Mouse (Mus musculus) kidney, adult 18-20 months (tissue): ENCODE data around the gene Gm5134.
"Not testable (repeated sequence)": the region's sequence is repeated elsewhere in the genome, so short reads cannot be mapped to it uniquely, and the experiment has no call there.

Source experiments
- DNase-seq: peaks from one replicate; pipeline ENCODE4 v3.0.0; 2021

Gm5134 gene

GRCm38 (mm10) chr10:75940520-75940919, 13.8 kb upstream of the Gm5134 start, which contains the start of gene Gm867:
Gene Gm867 (minus strand): TSS chr10:75940672.
- no peak for DNase-seq

GRCm38 (mm10) chr10:75941042-75941824, 13.1 kb upstream of the Gm5134 start:
- no peak for DNase-seq

GRCm38 (mm10) chr10:75942736-75943477, 11.4 kb upstream of the Gm5134 start, which contains the start of gene Vpreb3:
Gene Vpreb3 (plus strand): TSS chr10:75943057.
- DNase-seq = no peak

- DNase-seq = no peak
Observed at GRCm38 (mm10) chr10:75944066-75944772, 10.1 kb upstream of the Gm5134 start.

GRCm38 (mm10) chr10:75945213-75945612, 9.1 kb upstream of the Gm5134 start:
- DNase-seq = no peak

GRCm38 (mm10) chr10:75945896-75946295, 8.4 kb upstream of the Gm5134 start:
- no peak for DNase-seq

GRCm38 (mm10) chr10:75948079-75948478, 6.2 kb upstream of the Gm5134 start:
- DNase-seq = no peak

GRCm38 (mm10) chr10:75949053-75950045, 5.0 kb upstream of the Gm5134 start:
- no peak for DNase-seq

GRCm38 (mm10) chr10:75950791-75951210, 3.5 kb upstream of the Gm5134 start:
- peak; percentile 34 for DNase-seq

- peak; percentile 66 for DNase-seq
Observed at GRCm38 (mm10) chr10:75951424-75952050, 2.8 kb upstream of the Gm5134 start.

- no peak for DNase-seq
Observed at GRCm38 (mm10) chr10:75973846-75974245, 19.5 kb downstream of the Gm5134 start.

- peak; percentile 12 for DNase-seq
Observed at GRCm38 (mm10) chr10:75975216-75975615, 20.9 kb downstream of the Gm5134 start.

GRCm38 (mm10) chr10:75978119-75978834, 24.0 kb downstream of the Gm5134 start:
- no peak for DNase-seq

- DNase-seq = no peak
Observed at GRCm38 (mm10) chr10:75978835-75979157, 24.5 kb downstream of the Gm5134 start.

- no peak for DNase-seq
Observed at GRCm38 (mm10) chr10:75979432-75979831, 25.1 kb downstream of the Gm5134 start.

- no peak for DNase-seq
Observed at GRCm38 (mm10) chr10:75990430-75991042, 36.2 kb downstream of the Gm5134 start.

- DNase-seq = no peak
Observed at GRCm38 (mm10) chr10:75993616-75994240, 39.4 kb downstream of the Gm5134 start.

- not testable (repeated sequence) for DNase-seq
Observed at GRCm38 (mm10) chr10:75994531-75995210, 40.4 kb downstream of the Gm5134 start.

GRCm38 (mm10) chr10:75995463-75995862, 41.1 kb downstream of the Gm5134 start:
- no peak for DNase-seq
